Mouse (Mus musculus): Measurements from ENCODE around the gene Fut8. TPM values are rescaled to one million over a fixed set of nuclear protein-coding genes. Genes with fewer than 3 reads are reported as not detected.
"Not testable (repeated sequence)": the region's sequence is repeated elsewhere in the genome, so short reads cannot be mapped to it uniquely, and the experiment has no call there.

Gene Fut8
- total RNA-seq, 2 experiments from 2014 or later, result 20.7 to 21.5 TPM

DNA sequence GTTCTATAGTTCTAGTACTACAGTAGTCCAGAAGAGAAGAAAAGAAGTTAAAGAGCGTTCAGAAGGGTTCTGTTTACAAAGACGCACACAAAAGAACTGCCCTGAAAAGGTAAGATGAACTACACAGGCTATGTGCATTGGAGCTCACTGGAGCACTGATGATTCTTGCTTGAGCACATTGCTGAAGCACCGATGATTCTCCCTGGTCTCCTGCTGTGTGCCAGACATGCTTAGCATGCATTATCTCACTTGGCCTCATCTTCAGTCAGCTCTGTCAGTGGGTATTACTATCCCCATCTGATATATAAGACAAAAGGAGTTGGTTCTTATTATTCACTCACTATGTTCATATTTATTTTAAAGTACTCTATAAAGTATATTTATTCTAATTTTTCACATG, 243.9 kb downstream of the Fut8 start:
- DNase-seq, result no peak
- intact Hi-C loops (cut with DNase I), result no loop called here

DNA sequence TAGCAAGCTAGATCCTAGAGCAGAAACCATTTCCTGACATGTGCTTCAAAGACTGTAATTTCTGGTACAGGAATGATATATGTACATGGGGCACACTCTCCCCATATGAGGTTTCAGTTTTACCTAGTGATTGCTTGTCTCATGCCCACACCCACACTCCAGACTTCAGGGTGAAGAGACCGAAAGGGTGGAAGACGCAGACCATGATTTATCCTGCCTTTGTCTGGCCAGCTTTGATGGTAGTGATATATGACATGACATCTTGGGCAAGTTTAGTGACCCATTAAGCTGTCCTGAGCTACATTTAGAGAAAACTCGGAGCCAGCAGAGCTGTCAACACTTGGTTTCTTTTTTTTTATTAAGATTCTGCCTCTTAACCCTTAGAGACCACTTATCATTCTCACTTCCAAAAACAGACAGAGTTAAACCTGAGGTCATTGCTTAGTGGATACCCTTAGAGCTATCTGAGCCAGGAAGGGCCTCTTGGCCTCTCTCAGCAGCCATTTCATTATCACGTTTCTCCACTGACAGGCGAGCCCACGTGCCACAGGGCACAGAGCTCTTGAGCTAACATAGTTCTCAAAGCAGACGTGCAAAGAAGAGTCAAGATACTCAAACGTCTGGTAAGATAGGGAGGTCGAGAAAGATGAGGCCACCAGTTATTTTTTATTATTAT, 245.4 kb downstream of the Fut8 start:
- intact Hi-C loops (cut with DNase I), result no loop called here
- DNase-seq, result peak in 1 of 2 experiments; percentile 15

DNA sequence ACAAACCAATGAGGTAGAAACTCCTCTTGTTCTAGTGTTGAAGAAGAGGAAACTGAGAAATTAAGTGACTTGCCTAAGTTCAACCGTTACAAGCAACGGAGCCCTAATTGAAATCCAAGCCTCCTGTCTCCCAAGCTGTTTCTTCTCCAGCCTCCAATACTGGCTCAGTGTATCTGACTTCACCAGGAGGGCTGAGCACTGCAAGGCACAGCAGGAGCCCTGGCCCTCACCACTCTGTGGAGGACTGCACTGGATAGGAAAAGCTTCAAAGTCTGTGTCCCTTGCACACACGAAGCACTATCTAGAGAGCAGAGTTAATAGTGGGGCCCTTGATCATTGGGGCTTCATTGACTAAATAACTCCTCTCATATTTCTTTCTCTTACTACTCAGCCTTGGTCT, 246.8 kb downstream of the Fut8 start:
- intact Hi-C loops (cut with DNase I), result no loop called here
- no peak for DNase-seq

GRCm38 (mm10) chr12:77491478-77491877, 253.6 kb downstream of the Fut8 start:
- DNase-seq, result no peak
- intact Hi-C loops (cut with DNase I), result no loop called here

- DNase-seq, result no peak
- intact Hi-C loops (cut with DNase I), result no loop called here
Measured at GRCm38 (mm10) chr12:77495781-77496180, 257.9 kb downstream of the Fut8 start.

DNA sequence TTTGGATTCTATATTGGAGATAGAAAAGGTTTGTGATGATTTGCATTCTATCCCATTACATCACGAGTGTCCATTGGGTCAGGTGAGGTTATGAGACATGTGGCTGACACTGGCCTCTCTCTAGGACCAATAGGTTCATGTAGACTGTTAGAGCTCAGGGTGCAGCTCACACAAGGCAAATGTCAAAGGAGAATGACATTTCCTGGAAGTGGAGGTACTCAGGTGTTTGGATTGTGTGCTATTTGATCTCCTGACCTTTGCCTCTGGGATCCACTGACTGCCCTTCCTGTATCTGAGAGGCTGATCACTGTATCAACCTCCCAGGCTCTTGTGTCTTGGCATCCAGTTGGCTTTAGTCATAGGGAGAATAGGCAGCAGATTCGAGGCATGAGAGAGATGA, 260.2 kb downstream of the Fut8 start:
- intact Hi-C loops (cut with DNase I), result no loop called here
- no peak for DNase-seq

DNA sequence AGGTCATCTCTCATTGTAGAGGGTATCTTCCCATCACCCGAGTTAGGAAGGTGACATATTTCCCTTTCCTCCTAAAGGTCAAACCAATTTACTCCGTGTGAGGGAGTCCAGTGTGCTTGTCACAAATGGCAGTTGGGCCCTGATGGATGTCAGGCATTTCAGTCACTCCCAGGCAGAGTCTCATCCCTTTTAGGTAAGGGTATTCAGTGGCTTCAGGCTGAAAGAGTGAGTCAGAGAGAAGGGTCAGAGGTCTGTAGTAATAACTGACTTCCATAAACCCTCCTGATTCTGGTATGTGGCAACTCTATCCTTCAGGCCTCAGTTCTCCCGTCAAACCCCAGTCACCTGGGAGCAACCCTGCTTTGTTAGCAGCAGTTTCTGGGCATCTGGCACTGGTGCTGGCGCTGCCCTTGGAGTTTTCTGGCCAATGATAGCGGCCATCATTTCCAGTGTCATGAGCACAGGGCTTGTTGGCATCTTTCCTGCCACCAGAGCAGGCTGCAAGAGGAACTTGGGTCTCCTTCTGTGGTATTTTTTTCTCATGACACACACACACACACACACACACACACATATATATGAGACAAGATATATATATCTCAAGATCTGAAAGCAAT, 262.6 kb downstream of the Fut8 start:
- intact Hi-C loops (cut with DNase I), result no loop called here
- DNase-seq, result peak in 1 of 2 experiments; percentile 10

DNA sequence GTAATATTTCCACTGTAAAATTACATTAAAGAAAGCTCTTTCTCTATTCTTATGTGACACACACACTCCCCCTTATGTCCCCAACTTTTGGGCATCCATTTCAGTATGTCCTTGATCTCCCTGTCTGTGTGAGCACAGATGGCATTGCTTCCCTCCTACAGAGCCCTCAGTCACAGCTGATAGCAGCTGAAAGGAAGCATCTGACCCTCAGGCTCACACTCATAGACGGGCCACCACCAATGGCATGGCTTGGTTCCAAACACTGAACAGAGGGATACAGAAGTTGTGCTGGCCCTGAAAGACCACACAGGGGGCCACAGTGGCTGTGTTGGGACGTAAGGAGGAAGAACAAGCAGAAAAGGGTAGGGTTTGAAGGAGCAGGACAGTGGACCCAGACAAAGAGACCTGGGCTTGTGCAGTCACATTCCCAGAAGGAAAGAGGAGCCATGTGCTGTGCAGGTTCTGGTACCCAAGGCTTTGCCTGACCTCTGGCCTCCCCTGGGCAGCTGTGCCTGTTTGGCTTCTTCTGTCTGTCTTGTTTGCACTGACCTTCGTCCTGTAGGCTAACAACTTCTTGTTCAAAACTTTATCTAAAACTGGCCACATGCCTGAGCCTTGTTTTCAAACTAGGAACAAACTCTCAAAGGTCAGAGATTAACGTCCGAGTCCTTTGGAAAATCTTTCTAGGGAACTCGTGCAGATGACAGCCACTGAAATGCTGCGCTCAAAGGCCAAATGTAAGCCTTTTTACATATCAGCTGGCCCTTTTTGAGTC, 263.7 kb downstream of the Fut8 start:
- DNase-seq, result no peak
- intact Hi-C loops (cut with DNase I), result no loop called here

- intact Hi-C loops (cut with DNase I), result no loop called here
- DNase-seq, result no peak
Measured at GRCm38 (mm10) chr12:77502243-77502642, 264.3 kb downstream of the Fut8 start.

GRCm38 (mm10) chr12:77505431-77505830, 267.5 kb downstream of the Fut8 start:
- no peak for DNase-seq
- intact Hi-C loops (cut with DNase I), result no loop called here

GRCm38 (mm10) chr12:77507770-77508169, 269.8 kb downstream of the Fut8 start:
- no peak for DNase-seq
- intact Hi-C loops (cut with DNase I), result no loop called here

DNA sequence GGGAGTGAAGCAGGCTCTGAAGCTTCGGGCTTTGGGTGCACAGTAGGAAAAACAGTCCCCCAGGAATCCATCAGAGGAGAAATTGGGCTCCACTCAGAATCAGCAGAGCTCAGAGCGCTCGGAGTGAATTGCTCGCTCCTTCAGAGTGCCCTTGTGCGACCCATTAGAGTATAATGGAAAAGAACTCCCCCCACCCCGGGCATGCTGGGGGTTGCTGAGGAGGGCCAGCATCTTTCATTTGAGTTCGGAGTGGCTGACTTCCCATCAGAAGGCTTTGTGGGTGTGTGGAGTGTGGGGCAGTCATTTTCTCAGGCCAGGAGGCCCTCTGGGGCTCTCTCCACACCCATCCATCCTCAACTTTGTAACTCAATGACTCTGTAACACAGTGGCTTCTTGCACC, 272.8 kb downstream of the Fut8 start:
- DNase-seq, result no peak
- intact Hi-C loops (cut with DNase I), result no loop called here

GRCm38 (mm10) chr12:77511206-77511605, 273.3 kb downstream of the Fut8 start:
- no peak for DNase-seq
- intact Hi-C loops (cut with DNase I), result no loop called here

- no peak for DNase-seq
- intact Hi-C loops (cut with DNase I), result no loop called here
Measured at GRCm38 (mm10) chr12:77511631-77512030, 273.7 kb downstream of the Fut8 start.

DNA sequence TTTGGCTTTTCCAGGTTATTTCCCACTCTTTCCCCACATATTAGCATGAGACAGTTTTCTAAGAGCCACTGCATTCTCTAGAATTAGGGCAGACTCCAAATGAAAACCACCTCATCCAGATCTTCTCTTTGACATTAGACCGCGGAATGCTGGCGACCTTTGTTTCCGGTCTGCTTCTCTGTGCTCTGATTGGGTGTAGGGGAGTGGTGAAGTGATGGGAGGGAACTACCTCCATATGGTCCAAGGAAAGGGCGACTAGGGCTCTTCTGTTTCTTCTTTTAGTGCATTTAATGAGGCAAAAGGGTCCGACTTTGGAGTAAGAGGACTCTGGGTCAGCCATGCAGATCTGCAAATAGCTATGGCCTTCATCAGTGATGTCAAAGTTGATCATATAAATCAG, 278.9 kb downstream of the Fut8 start:
- no peak for DNase-seq
- intact Hi-C loops (cut with DNase I), result no loop called here

DNA sequence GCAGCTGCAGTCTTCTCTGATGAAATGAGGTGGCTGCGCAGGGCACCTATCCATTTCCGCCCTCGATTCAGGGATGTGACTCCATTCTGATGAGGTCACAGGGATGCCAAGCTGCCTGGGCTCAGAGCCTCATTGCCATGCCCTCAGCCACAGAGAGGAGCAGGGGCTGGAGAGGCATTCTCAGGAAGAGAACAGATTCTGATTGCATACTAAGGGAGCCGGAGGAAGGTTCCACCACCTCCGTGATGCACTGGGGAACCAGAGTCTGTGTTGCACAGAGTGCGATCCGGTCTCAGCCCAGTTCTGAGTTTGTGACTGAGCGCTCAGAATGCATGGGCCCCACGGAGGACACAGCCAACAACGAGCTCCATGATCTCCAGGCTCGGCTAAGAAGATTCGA, 279.8 kb downstream of the Fut8 start:
- intact Hi-C loops (cut with DNase I), result no loop called here
- no peak for DNase-seq

DNA sequence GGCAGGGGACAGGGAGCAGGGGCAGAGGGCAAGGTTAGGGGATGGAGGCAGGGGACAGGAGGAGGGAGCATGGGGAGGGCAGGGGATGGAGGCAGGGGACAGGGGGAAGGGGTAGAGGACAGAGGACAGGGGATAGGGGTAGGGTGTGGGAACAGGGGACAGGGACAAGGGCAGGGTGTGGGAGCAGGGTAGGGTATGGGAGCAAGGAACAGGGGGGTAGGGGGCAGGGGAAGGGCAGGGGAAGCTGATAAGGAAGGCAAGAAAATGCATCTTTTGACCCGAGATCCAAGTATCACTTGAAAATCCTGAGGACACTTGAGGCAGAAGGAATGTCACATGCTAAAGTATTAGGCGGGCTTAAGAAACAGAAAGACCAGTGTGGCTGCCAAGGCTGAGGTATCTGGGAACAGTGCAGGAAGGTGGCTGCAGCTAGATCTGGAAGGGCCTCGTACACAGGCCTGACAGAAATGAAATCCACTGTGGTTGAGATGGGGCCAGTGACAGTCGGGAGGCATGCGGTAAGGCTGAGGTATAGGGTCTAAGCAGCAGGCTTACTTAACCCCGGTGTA, 281.7 kb downstream of the Fut8 start:
- no peak for DNase-seq
- intact Hi-C loops (cut with DNase I), result no loop called here

GRCm38 (mm10) chr12:77524014-77524413, 286.1 kb downstream of the Fut8 start:
- intact Hi-C loops (cut with DNase I); DNase-seq: not testable (repeated sequence)
